Mouse (Mus musculus) gastrocnemius, adult 2 months (tissue): Measurements from ENCODE around the gene Ddx56. TPM values are rescaled to one million over a fixed set of nuclear protein-coding genes. Genes with fewer than 3 reads are reported as not detected.
A peak's percentile ranks its signal among the peaks of the same experiment; 100 is the strongest.

ENCODE experiments used
- DNase-seq: peaks from one replicate; pipeline ENCODE4 v3.0.0; 2022
- H3K27ac ChIP-seq: fragments of 200-600 bp; 2 replicates; pipeline ENCODE4 v1.8.1; 2022; ENCODE audit warnings: mild to moderate bottlenecking
- H3K4me3 ChIP-seq: fragments of 200-600 bp; 2 replicates; pipeline ENCODE4 v1.8.1; 2022; ENCODE audit warnings: mild to moderate bottlenecking, moderate library complexity
- CTCF ChIP-seq: fragments of 200-600 bp; IDR thresholded peaks from 2 replicates; pipeline ENCODE4 v1.8.1; 2022; ENCODE audit warnings: antibody characterized with exemption, mild to moderate bottlenecking, moderate library complexity
- intact Hi-C: fragments of 180-260 bp; cut with DNase I; formaldehyde crosslinking; loops from one replicate; pipeline ENCODE4 v1.15.1; 2025
- long read RNA-seq, 2 experiments: library from polyadenylated mRNA; stranded (forward); transcript quantifications; one replicate each; pipeline ENCODE4 v2.0.0; 2021
- total RNA-seq, 2 experiments: library from RNA; stranded (reverse); gene quantifications; 2 replicates each; pipeline ENCODE4 v1.2.3; 2021

The Ddx56 gene
- 10 to 100 TPM; 26.1 to 33.0 TPM for total RNA-seq
- long read RNA-seq, experiment 1, transcript Ddx56-201 (14 exons, 1,956 nt): major isoform, 59 of 64 reads
- long read RNA-seq, experiment 1, partial matches to known transcripts: 2 of 64 reads
- long read RNA-seq, experiment 1, other reads (novel, unspliced or antisense): 3 of 64 reads
- long read RNA-seq, experiment 2, transcript Ddx56-201 (14 exons, 1,956 nt): major isoform, 61 of 69 reads
- long read RNA-seq, experiment 2, partial matches to known transcripts: 2 of 69 reads
- long read RNA-seq, experiment 2, other reads (novel, unspliced or antisense): 6 of 69 reads

GRCm38 (mm10) chr11:6267320-6268254, at the start of gene Ddx56:
Gene Ddx56 (minus strand): TSS chr11:6267772.
- TF ChIP-seq CTCF: no peak
- peak; percentile 95 for DNase-seq
- Histone ChIP-seq H3K4me3 (peak within 1 kb of the TSS; percentile 73), H3K27ac (peak within 1 kb of the TSS; percentile 97)
- intact Hi-C loops: loop anchor here (2.0 kb wide), 1 partner anchor 67 kb away; the partner anchor contains the start of genes A730071L15Rik and Nudcd3

GRCm38 (mm10) chr11:6316821-6317220, 49.2 kb upstream of the Ddx56 start:
- no peak overlapping the region for H3K4me3 ChIP-seq
- no peak overlapping the region for H3K27ac ChIP-seq
- TF ChIP-seq CTCF: no peak
- DNase-seq: no peak
- intact Hi-C loops: no loop called here

GRCm38 (mm10) chr11:6313874-6314406, 46.4 kb upstream of the Ddx56 start:
- no peak for TF ChIP-seq CTCF
- Histone ChIP-seq H3K4me3 (no peak overlapping the region), H3K27ac (no peak overlapping the region)
- intact Hi-C loops: no loop called here
- DNase-seq: no peak

- Histone ChIP-seq H3K4me3 (no peak overlapping the region), H3K27ac (peak overlapping the region; percentile 35; the same call in 1 of the 2 replicates)
- TF ChIP-seq CTCF: no peak
- intact Hi-C loops: no loop called here
- DNase-seq: no peak
Measured at GRCm38 (mm10) chr11:6308181-6308580, 40.6 kb upstream of the Ddx56 start.

GRCm38 (mm10) chr11:6305943-6306430, 38.4 kb upstream of the Ddx56 start:
- DNase-seq: no peak
- Histone ChIP-seq H3K27ac (peak overlapping the region; percentile 68), H3K4me3 (peak overlapping the region; percentile 17; the same call in 1 of the 2 replicates)
- TF ChIP-seq CTCF: no peak
- intact Hi-C loops: no loop called here

GRCm38 (mm10) chr11:6302793-6303192, 35.2 kb upstream of the Ddx56 start:
- H3K27ac ChIP-seq: no peak overlapping the region
- TF ChIP-seq CTCF: no peak
- H3K4me3 ChIP-seq: no peak overlapping the region
- intact Hi-C loops: no loop called here
- no peak for DNase-seq

- TF ChIP-seq CTCF: no peak
- intact Hi-C loops: no loop called here
- no peak overlapping the region for H3K4me3 ChIP-seq
- DNase-seq: no peak
- H3K27ac ChIP-seq: peak overlapping the region; percentile 46; the same call in 1 of the 2 replicates
Measured at GRCm38 (mm10) chr11:6299435-6299834, 31.9 kb upstream of the Ddx56 start.

- intact Hi-C loops: no loop called here
- Histone ChIP-seq H3K4me3 (peak overlapping the region; percentile 96; the same call in 1 of the 2 replicates), H3K27ac (peak overlapping the region; percentile 99)
- no peak for TF ChIP-seq CTCF
- no peak for DNase-seq
Measured at GRCm38 (mm10) chr11:6296077-6296476, 28.5 kb upstream of the Ddx56 start.

- intact Hi-C loops: no loop called here
- TF ChIP-seq CTCF: no peak
- H3K27ac ChIP-seq: peak overlapping the region; percentile 99
- no peak for DNase-seq
- H3K4me3 ChIP-seq: peak overlapping the region; percentile 96
Measured at GRCm38 (mm10) chr11:6294632-6295031, 27.1 kb upstream of the Ddx56 start.

- peak overlapping the region; percentile 99 for H3K27ac ChIP-seq
- intact Hi-C loops: no loop called here
- H3K4me3 ChIP-seq: peak overlapping the region; percentile 96
- DNase-seq: no peak
- TF ChIP-seq CTCF: no peak
Measured at GRCm38 (mm10) chr11:6293601-6294000, 26.0 kb upstream of the Ddx56 start.

- Histone ChIP-seq H3K4me3 (peak overlapping the region; percentile 96), H3K27ac (peak overlapping the region; percentile 99)
- intact Hi-C loops: no loop called here
- TF ChIP-seq CTCF: no peak
- no peak for DNase-seq
Measured at GRCm38 (mm10) chr11:6292988-6293349, 25.4 kb upstream of the Ddx56 start.

GRCm38 (mm10) chr11:6292116-6292987, 24.8 kb upstream of the Ddx56 start:
- Histone ChIP-seq H3K4me3 (peak overlapping the region; percentile 96), H3K27ac (peak overlapping the region; percentile 99)
- peak; percentile 38 for TF ChIP-seq CTCF
- no peak for DNase-seq
- intact Hi-C loops: no loop called here
